Mouse (Mus musculus): ENCODE measurements around the gene Recql.

The Recql gene

DNA sequence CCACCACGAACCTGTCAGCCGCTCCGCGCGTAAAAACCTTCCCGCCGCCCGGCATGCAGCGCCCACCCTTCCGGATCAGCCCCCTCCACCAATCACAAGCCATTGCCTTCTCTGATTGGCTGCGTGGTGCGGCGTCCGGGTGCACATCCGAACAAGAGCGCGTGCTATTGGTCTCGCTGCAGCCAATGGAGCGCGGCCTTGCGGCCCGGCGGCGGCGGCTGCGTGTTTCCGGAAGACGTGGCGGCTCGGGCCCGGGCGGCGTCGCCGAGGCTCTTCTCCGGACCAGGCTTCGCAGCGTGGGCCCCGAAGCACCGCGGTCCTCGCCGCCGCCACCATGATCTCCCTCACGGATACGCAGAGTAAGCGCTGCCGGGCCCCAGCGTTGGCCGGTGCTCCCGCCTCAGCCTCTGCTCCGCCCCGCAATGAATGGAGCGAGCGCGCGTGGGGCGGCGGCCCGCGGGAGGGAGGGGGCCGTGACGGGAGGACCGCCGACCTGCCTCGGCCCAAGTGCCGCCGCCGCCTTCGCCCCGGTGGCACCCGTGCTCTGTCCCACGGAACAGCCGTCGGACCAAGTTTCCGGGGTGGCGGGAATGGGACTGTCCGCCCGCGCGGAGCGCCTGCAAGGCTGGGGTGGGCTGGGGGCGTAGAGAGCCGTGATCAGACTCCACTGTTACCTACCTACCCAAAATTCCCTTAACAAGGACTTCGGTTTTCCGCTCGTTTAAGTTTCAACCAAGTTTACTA lies at the start of gene Recql, which contains the start of gene Golt1b:
Gene Recql (minus strand): TSS at position 77 of the 744 bp plus-strand sequence.
Gene Golt1b (plus strand): TSS at position 211 of the 744 bp plus-strand sequence.
- DNase-seq, result peak; percentile 97

DNA sequence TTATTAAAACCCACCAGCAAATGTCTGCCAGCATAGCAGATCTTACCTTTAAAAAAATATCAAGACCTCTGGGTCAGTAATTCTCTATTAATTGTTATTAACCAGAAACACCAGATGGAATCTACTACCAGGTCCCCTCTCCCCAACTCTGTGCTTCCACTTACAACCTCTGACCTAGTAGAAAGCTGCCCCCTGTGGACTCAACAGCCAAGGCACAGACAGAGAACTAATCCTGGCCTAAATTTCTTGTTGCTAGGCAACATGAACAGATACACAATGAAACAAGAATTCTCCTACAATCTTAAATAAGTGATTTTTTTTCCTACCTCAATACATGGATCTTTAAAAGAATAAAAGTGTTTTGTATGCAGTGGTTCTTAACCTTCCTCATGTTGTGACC lies 42.2 kb upstream of the Recql start:
- DNase-seq, result no peak

- DNase-seq, result no peak
Observed at GRCm38 (mm10) chr6:142424976-142425375, 38.1 kb upstream of the Recql start.

DNA sequence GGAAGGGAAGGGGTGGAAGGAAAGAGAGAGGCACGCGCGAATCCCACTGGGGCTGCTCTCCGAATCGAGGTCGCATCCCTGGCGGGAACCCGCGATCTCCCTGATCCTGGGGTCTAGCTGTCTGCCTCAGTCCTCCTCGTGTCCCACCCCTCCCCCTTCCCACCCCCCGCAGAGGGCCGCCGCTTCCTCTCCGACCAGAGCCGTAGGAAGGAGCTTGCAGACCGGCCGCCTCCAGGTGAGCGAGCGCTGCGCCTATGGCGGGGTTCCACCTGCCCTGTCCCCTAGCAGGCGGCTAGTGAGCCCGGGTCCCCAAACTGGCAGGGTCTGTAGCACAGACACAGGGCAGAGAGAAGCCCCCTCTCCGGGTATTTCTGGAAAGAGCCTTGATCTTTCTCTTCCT lies 27.7 kb upstream of the Recql start:
- DNase-seq, result no peak

- no peak for DNase-seq
Observed at GRCm38 (mm10) chr6:142413845-142414244, 27.0 kb upstream of the Recql start.

DNA sequence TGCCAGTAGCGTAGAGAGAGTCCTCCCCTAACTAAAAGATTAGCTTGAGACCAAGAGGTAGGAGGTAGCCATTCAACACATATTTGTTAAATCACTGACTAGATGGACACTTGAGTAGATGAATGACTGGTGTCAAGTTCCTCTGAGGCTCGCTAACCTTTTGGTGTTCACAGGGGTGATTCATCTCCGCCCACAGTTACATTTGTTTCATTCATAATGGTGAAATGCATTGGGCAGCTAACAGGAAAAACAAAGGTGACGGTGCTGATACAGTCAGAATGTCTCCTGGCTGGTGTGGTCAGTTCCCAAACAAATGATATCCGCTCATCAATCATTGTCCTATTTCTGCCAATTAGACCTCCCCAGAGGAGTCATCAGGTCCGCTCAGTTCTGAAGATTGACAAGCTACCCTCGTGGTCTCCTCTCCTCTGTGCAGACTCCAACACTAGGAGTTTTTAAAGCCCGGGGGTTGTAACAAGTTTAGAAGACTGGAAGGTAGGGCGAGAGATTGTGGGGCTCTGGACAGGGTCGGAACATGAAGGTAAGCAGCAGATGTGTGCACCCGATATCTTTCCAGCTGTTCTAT lies 26.1 kb upstream of the Recql start, which contains the start of gene Spx:
Gene Spx (plus strand): TSS at position 536 of the 586 bp plus-strand sequence.
- no peak for DNase-seq

DNA sequence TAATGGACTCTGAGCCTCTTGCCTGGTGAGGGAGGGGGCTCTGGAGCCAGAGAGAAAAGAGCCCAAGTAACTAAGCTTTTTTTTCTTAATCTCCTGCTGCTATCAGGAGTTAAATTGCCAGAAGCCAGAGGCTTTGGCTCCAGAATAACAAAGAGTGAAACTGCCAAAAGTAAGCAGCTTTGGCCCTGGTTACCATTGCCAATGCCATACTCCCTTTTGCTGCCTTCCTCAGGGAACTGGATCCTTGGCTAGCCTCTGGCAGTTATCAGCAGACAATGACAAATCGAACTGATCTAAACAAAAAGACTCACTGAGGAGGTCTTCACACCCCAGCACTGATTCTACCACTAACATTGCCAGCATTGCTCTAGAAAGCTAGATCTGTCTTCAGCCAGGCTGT lies 24.3 kb upstream of the Recql start:
- no peak for DNase-seq

- no peak for DNase-seq
Observed at GRCm38 (mm10) chr6:142395756-142396155, 8.9 kb upstream of the Recql start.

GRCm38 (mm10) chr6:142394669-142395068 lies 7.8 kb upstream of the Recql start:
- no peak for DNase-seq

- DNase-seq, result no peak
Observed at GRCm38 (mm10) chr6:142392312-142392711, 5.4 kb upstream of the Recql start.

GRCm38 (mm10) chr6:142389101-142389500 lies 2.2 kb upstream of the Recql start:
- no peak for DNase-seq

- DNase-seq, result no peak
Observed at GRCm38 (mm10) chr6:142387755-142388271, 926 bp upstream of the Recql start.

- no peak for DNase-seq
Observed at GRCm38 (mm10) chr6:142386285-142387010, 439 bp downstream of the Recql start.

- no peak for DNase-seq
Observed at GRCm38 (mm10) chr6:142384521-142384920, 2.4 kb downstream of the Recql start.

GRCm38 (mm10) chr6:142381615-142382014 lies 5.3 kb downstream of the Recql start:
- no peak for DNase-seq

DNA sequence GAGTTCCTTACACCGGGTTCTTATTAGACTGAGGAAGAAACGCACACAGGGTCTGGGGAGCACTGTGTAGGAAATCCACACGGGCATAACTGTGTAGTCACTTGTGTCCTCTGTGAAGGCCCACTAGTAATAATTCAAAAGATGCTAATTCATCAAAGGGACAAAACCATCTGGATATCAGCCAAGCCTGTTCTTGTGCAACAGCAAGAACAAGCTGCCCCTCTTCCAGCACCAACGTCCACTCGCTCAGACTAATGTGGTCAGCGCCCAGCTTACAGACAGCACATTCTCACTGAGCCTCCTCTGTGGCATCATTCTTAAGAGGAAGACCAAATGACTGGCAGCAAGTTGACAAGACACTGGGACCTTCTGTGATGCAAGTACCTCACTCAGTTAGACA lies 6.9 kb downstream of the Recql start:
- DNase-seq, result no peak

- no peak for DNase-seq
Observed at GRCm38 (mm10) chr6:142378576-142379330, 8.1 kb downstream of the Recql start.

DNA sequence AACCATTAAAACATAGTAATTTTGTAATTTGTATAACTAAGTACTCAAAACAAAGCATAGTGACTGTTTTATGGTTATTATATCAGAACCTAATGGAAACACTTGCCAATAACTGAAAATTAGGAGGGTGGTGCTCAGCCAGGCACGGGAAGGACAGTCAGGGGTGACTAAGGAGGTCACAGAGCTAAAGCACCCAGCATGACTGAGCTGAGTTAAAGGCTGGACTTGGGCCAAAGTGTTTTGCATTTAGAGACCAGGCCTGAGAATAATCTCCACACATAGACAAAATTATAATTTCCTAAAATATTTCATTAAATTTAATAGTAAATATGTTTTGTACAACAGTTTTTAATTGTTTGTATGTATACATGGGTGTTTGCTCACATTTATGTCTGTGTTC lies 9.8 kb downstream of the Recql start:
- DNase-seq, result no peak

- no peak for DNase-seq
Observed at GRCm38 (mm10) chr6:142369568-142369967, 17.3 kb downstream of the Recql start.

GRCm38 (mm10) chr6:142367565-142367964 lies 19.3 kb downstream of the Recql start:
- DNase-seq, result no peak

DNA sequence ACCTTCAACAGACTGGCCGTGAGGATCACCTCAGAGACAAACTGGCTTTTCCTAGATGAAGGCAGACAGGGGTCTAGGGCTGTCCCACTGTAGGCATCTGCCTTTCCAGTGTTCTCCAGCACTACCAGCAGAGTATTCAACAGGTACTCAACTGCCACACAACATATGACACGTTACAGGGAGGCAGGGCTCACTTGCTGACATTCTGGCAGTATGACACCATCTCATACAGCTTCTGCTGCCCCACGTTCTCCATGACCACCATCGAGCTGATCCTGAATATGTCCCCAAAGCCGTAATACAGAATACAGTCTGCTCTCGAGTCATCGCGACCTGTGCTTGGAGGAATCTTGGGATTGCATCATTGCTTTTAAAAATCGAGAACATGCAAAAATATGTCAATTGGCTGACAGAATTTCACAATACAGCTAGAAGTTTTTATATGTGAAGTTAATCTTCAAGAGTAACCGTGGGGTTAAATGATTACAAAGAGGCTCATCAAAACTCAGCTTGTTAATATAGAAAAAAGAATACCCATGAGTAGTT lies 20.3 kb downstream of the Recql start:
- no peak for DNase-seq

DNA sequence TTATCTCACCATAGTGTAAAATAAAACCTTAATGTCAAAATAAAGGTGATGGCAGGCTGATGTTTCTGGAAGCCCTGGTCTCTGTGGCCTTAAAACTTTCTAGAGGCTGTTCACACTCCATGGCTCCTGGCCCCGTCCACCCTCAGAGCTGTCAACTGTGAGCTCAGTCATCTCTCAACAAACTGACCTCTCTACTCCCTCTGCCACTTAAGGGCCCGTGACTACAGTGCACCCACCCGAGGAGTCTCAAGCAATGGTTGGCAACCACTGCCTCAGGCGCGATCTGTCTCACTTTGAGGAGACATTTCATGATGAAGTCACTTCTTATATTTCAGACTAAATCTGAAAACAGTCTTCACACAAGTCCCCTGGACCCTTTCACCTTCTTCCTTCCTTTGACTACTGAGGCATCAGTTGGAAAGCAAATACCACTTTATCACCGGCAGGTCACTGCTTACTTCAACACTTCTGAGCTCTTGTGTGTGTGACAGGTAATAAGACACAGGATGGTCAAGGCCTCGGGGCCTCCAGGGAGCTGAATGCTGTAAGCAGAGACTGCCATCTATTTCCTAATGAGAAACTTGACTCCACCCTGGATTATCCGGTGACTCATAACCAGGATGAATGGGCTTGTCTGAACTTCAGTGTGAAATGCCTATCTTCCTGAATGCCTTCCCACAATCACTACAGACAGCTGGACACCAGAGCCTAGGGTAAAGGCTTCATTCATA lies 21.0 kb downstream of the Recql start:
- DNase-seq, result no peak
